Mouse (Mus musculus) E14TG2a.4 (cell line): ENCODE results near the gene Tmem274.

Source experiments
- CTCF ChIP-seq: conservative IDR thresholded peaks from 2 replicates; pipeline ENCODE4 v1.5.1; 2014; ENCODE audit warnings: low read length
- NANOG ChIP-seq: IDR thresholded peaks from 2 replicates; pipeline ENCODE4 v1.6.1; 2014; ENCODE audit warnings: borderline replicate concordance, low read length, mixed read lengths
- POU5F1 ChIP-seq: IDR thresholded peaks from 2 replicates; pipeline ENCODE4 v1.6.1; 2014; ENCODE audit warnings: low read length, borderline replicate concordance

DNA sequence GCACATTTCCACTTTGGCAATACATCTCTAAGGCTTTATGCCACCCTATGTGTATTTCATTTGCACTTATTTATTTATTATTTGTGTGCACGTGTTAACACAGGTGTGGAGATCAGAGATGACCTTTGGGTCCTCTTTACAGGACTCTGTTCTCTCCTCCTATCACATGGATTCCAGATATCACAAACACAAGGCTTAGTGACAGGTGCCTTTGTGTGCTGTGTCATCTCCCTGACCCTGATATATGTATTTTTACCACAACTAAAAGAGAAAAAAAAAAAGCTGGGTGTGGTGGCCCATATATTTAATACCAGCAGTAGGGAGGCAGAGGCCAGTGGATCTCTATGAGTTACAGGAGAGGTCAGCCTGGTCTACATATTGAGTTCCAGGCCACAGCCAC lies 32.7 kb upstream of the Tmem274 start:
- TF ChIP-seq NANOG (no peak), CTCF (no peak), POU5F1 (no peak)
